Comparison of ENCODE assay signal across 8 mouse cellular contexts in the genomic region with DNA sequence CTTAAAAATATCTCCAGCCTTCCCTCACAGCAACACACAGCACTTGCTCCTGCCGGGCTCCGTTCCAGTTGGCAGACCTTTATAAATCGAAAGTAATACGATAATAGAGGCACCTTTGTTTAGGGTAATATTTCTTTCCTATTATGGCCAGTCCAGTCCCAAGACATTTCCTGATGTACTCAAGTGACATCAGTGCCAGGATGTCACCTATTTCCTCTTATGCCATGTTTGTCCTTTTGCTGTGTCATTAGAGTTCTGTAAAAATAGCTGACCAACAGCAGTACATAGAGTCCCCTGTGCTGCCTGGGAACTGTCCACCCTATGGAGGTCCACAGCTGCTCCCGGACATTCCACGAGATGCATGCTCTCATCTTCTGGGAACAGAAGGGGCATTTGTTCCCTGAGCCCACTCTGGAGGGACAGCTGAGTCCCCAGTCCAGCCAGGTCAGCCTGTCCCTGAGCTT.
DNase-seq lines count a peak whose midpoint lies in the region; ATAC-seq and TF ChIP-seq lines count a peak whose summit lies in the region.

No protein-coding gene starts in this region.

- no peaks in the 10 kb centered on the region for H3K9me3 ChIP-seq in kidney, embryonic 15.5 days (replicated peaks)
- no peaks in the 10 kb centered on the region for H3K9me3 ChIP-seq in neural tube, embryonic 13.5 days

- H3K4me3 ChIP-seq in lung, adult 2 months (replicated peaks; ENCODE audit: extremely low read depth, low read depth, low read length) = no peak overlapping the region
- no peak overlapping the region for H3K4me3 ChIP-seq in kidney, embryonic 15.5 days (replicated peaks)
- no peak overlapping the region for H3K4me3 ChIP-seq in neural tube, embryonic 13.5 days

- peak; percentile 46; the same call in 1 of the 2 replicates for ATAC-seq in kidney, embryonic 15.5 days (replicated peaks; ENCODE audit: low FRiP score)
- 0 out of 2 replicates have a peak, but pooled peaks have one; percentile 36 for ATAC-seq in neural tube, embryonic 13.5 days (ENCODE audit: low read depth)

- no peaks in the 10 kb centered on the region for H3K27me3 ChIP-seq in kidney, embryonic 15.5 days
- no peaks in the 10 kb centered on the region for H3K27me3 ChIP-seq in neural tube, embryonic 13.5 days

- 22% methylated on average over 6 of the region's 6 CpGs for WGBS in lung, adult 2 months
- WGBS in kidney, embryonic 15.5 days = 36% methylated on average over 6 of the region's 6 CpGs
- WGBS in neural tube, embryonic 13.5 days = 60% methylated on average over 6 of the region's 6 CpGs

- no peak overlapping the region for H3K27ac ChIP-seq in kidney, embryonic 15.5 days
- peak overlapping the region; percentile 49; the same call in 1 of the 2 replicates for H3K27ac ChIP-seq in neural tube, embryonic 13.5 days (replicated peaks)

- TF ChIP-seq POLR2A in lung, adult 2 months (IDR thresholded peaks at IDR 0.05; ENCODE audit: borderline replicate concordance, extremely low read depth, low read depth, low read length) = no peak

- no peak for TF ChIP-seq CTCF in lung, adult 2 months (IDR thresholded peaks at IDR 0.05; ENCODE audit: insufficient read depth, low read length)

- H3K4me2 ChIP-seq in kidney, embryonic 15.5 days = peak overlapping the region; percentile 15
- no peak overlapping the region for H3K4me2 ChIP-seq in neural tube, embryonic 13.5 days

- DNase-seq in lung, adult 18-20 months = peak; percentile 27 to 47
- no peak for DNase-seq in lung, adult 2 months
- peak; percentile 67 to 72 for DNase-seq in heart, adult 18-20 months
- DNase-seq in right cerebral cortex, postnatal 25 days = no peak
- no peak for DNase-seq in spleen, postnatal 36 days (ENCODE audit: low spot score in 2 of 2)
- DNase-seq in left cerebral cortex, adult 18-20 months (ENCODE audit: low spot score in 2 of 2) = no peak

- peaks cover 2% of the 10 kb centered on the region; the same call in 1 of the 2 replicates for H3K4me1 ChIP-seq in lung, adult 2 months (ENCODE audit: control insufficient read depth, insufficient read depth, low read length)
- H3K4me1 ChIP-seq in kidney, embryonic 15.5 days = peaks cover 6% of the 10 kb centered on the region; the same call in 1 of the 2 replicates
- peaks cover 26% of the 10 kb centered on the region for H3K4me1 ChIP-seq in neural tube, embryonic 13.5 days (replicated peaks)

- no peaks in the 10 kb centered on the region for H3K36me3 ChIP-seq in kidney, embryonic 15.5 days
- no peaks in the 10 kb centered on the region for H3K36me3 ChIP-seq in neural tube, embryonic 13.5 days

- no peak overlapping the region for H3K9ac ChIP-seq in kidney, embryonic 15.5 days
- no peak overlapping the region for H3K9ac ChIP-seq in neural tube, embryonic 13.5 days

Comparison
In these comparisons a context has a peak if more than half of its experiments do, and no peak if none do; other contexts are left out.
1. DNase-seq: peak in lung, adult 18-20 months (2 of 2) and heart, adult 18-20 months (2 of 2); none in lung, adult 2 months (single experiment), right cerebral cortex, postnatal 25 days (single experiment), spleen, postnatal 36 days (0 of 2) and left cerebral cortex, adult 18-20 months (0 of 2).